Mouse (Mus musculus): ENCODE data around the gene Pik3c2g. TPM values are rescaled to one million over a fixed set of nuclear protein-coding genes. Genes with fewer than 3 reads are reported as not detected.

Gene Pik3c2g
- polyA plus RNA-seq, 1 experiment = not detected

DNA sequence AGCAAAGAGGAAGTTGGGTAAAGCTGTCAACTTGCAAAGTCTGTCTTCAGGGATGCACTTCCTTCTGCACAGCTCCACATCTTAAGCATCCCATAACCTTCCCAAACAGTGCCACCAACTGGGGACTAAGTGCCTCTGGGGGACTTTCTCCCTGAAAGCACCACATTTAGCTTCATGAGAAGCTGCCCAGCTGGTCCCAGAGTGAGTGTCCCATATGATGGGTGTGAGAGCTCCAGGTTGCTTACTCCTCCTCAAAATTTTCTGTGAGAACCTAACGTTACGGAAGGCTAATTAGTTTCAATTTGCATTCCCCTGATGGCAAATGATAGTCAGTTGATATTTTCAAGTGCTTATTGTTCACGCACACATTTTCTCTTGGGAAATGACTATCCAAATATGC lies 397.0 kb downstream of the Pik3c2g start:
- no peaks in the 10 kb centered on the region; the same call in 1 of the 2 replicates for H3K9me3 ChIP-seq (replicated peaks; ENCODE audit: control insufficient read depth, insufficient read depth, low read length, poor library complexity, severe bottlenecking)
- H3K4me1 ChIP-seq (ENCODE audit: control insufficient read depth, insufficient read depth, low read length) = no peaks in the 10 kb centered on the region
- TF ChIP-seq CTCF (IDR thresholded peaks at IDR 0.05; ENCODE audit: low read depth, low read length) = no peak
- TF ChIP-seq POLR2A (IDR thresholded peaks at IDR 0.05; ENCODE audit: insufficient read depth, low read length) = no peak
- TF ChIP-seq EP300 (IDR thresholded peaks at IDR 0.05; ENCODE audit: insufficient read depth, low read depth, low read length) = no peak
- no peaks in the 10 kb centered on the region for H3K36me3 ChIP-seq (ENCODE audit: control insufficient read depth, insufficient read depth, low read length, poor library complexity, severe bottlenecking)
- H3K4me3 ChIP-seq (ENCODE audit: low read depth, low read length) = no peak overlapping the region
- no peak overlapping the region for H3K9ac ChIP-seq (ENCODE audit: low read depth, poor library complexity, severe bottlenecking)
- H3K27me3 ChIP-seq (ENCODE audit: control insufficient read depth, insufficient read depth, low read length, poor library complexity, severe bottlenecking) = no peaks in the 10 kb centered on the region
- H3K27ac ChIP-seq (ENCODE audit: insufficient read depth, low read length) = no peak overlapping the region

DNA sequence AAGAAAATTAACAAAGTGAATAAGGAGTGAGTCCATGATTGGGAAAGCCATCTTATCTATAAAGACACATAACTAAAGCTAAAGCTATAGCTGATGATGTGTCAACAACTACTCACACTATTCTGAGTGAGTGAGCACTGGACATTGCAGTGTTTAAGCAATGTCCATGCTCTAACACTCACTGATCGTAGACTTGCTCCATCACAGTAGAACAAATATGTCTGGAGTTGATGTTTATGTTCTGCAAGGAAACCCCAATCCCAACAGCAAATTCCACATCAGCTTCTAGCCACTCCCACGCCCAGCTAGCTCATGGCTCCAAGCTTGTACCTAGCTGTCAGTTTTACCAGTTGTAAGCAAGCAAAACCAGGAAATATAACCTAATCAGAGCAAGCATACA lies 399.5 kb downstream of the Pik3c2g start:
- Histone ChIP-seq H3K27me3 (ENCODE audit: control insufficient read depth, insufficient read depth, low read length, poor library complexity, severe bottlenecking) (no peaks in the 10 kb centered on the region), H3K4me1 (ENCODE audit: control insufficient read depth, insufficient read depth, low read length) (no peaks in the 10 kb centered on the region), H3K9me3 (replicated peaks; ENCODE audit: control insufficient read depth, insufficient read depth, low read length, poor library complexity, severe bottlenecking) (no peaks in the 10 kb centered on the region), H3K9ac (ENCODE audit: low read depth, poor library complexity, severe bottlenecking) (no peak overlapping the region), H3K27ac (ENCODE audit: insufficient read depth, low read length) (no peak overlapping the region), H3K36me3 (ENCODE audit: control insufficient read depth, insufficient read depth, low read length, poor library complexity, severe bottlenecking) (no peaks in the 10 kb centered on the region), H3K4me3 (ENCODE audit: low read depth, low read length) (no peak overlapping the region)
- TF ChIP-seq CTCF (IDR thresholded peaks at IDR 0.05; ENCODE audit: low read depth, low read length) (no peak), EP300 (IDR thresholded peaks at IDR 0.05; ENCODE audit: insufficient read depth, low read depth, low read length) (no peak), POLR2A (IDR thresholded peaks at IDR 0.05; ENCODE audit: insufficient read depth, low read length) (no peak)

DNA sequence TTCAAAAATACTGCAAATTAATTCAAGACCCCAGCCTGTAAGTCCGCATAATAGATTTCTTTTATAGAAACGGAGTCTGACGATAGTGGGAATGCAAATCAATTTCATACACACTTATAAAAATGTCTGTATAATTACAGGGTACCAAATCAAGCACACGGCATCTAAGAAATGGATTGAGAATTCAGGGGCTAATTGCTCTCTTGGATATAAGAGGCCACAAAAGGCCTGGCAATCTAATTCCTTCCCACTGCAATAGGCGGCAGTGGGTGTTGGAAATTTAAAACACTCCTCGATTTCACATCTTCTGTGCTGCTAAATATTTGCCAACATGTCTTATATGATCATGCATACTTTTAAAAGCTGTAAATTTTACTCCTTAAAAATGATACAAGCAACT lies 402.1 kb downstream of the Pik3c2g start:
- no peaks in the 10 kb centered on the region for H3K4me1 ChIP-seq (ENCODE audit: control insufficient read depth, insufficient read depth, low read length)
- no peaks in the 10 kb centered on the region for H3K36me3 ChIP-seq (ENCODE audit: control insufficient read depth, insufficient read depth, low read length, poor library complexity, severe bottlenecking)
- H3K4me3 ChIP-seq (ENCODE audit: low read depth, low read length) = no peak overlapping the region
- no peak overlapping the region for H3K9ac ChIP-seq (ENCODE audit: low read depth, poor library complexity, severe bottlenecking)
- H3K27ac ChIP-seq (ENCODE audit: insufficient read depth, low read length) = no peak overlapping the region
- no peaks in the 10 kb centered on the region for H3K9me3 ChIP-seq (replicated peaks; ENCODE audit: control insufficient read depth, insufficient read depth, low read length, poor library complexity, severe bottlenecking)
- TF ChIP-seq POLR2A (IDR thresholded peaks at IDR 0.05; ENCODE audit: insufficient read depth, low read length) (no peak), EP300 (IDR thresholded peaks at IDR 0.05; ENCODE audit: insufficient read depth, low read depth, low read length) (no peak), CTCF (IDR thresholded peaks at IDR 0.05; ENCODE audit: low read depth, low read length) (no peak)
- H3K27me3 ChIP-seq (ENCODE audit: control insufficient read depth, insufficient read depth, low read length, poor library complexity, severe bottlenecking) = no peaks in the 10 kb centered on the region

DNA sequence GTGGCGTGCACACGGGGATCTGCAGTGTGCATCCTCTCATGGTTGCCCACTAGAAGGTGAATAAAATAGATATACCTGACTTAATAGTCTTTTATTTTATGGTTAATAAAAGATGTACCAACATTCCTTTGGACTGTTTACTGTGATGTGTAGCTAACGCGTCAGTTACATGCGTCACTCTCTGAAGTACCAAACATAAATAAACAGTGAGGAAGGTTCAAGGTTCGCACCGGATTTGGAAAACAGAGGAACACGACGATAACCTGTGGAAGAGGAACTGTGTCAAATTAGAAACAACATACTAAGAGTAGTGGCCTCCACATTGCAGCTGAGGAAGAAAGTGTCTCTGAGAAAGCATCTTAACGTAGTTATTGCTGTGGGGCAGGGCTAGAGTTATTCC lies 402.6 kb downstream of the Pik3c2g start:
- H3K9ac ChIP-seq (ENCODE audit: low read depth, poor library complexity, severe bottlenecking) = no peak overlapping the region
- no peak overlapping the region for H3K4me3 ChIP-seq (ENCODE audit: low read depth, low read length)
- H3K36me3 ChIP-seq (ENCODE audit: control insufficient read depth, insufficient read depth, low read length, poor library complexity, severe bottlenecking) = no peaks in the 10 kb centered on the region
- TF ChIP-seq CTCF (IDR thresholded peaks at IDR 0.05; ENCODE audit: low read depth, low read length) (no peak), POLR2A (IDR thresholded peaks at IDR 0.05; ENCODE audit: insufficient read depth, low read length) (no peak), EP300 (IDR thresholded peaks at IDR 0.05; ENCODE audit: insufficient read depth, low read depth, low read length) (no peak)
- no peak overlapping the region for H3K27ac ChIP-seq (ENCODE audit: insufficient read depth, low read length)
- no peaks in the 10 kb centered on the region for H3K9me3 ChIP-seq (replicated peaks; ENCODE audit: control insufficient read depth, insufficient read depth, low read length, poor library complexity, severe bottlenecking)
- H3K4me1 ChIP-seq (ENCODE audit: control insufficient read depth, insufficient read depth, low read length) = no peaks in the 10 kb centered on the region
- no peaks in the 10 kb centered on the region for H3K27me3 ChIP-seq (ENCODE audit: control insufficient read depth, insufficient read depth, low read length, poor library complexity, severe bottlenecking)

DNA sequence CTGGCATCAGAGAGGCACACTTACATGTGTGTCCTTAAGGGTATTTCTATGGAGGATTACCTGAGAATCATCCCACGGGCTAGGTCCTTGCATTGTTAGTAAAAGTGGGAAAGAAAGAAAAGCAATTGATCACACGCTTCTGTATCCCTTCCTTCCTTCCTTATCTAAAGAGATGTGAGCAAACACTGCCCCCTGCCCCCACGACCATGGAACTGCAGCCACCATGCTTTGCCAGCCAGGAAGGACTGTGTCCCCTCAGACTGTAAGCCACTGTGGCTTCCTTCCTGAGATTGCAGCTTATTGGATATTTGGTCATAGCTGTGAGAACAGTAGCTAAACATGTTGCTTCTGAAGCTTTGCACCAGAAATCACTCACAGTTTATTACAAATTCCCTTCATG lies 418.2 kb downstream of the Pik3c2g start:
- H3K27me3 ChIP-seq (ENCODE audit: control insufficient read depth, insufficient read depth, low read length, poor library complexity, severe bottlenecking) = no peaks in the 10 kb centered on the region
- H3K9me3 ChIP-seq (replicated peaks; ENCODE audit: control insufficient read depth, insufficient read depth, low read length, poor library complexity, severe bottlenecking) = no peaks in the 10 kb centered on the region
- H3K27ac ChIP-seq (ENCODE audit: insufficient read depth, low read length) = no peak overlapping the region
- no peak overlapping the region for H3K4me3 ChIP-seq (ENCODE audit: low read depth, low read length)
- H3K4me1 ChIP-seq (ENCODE audit: control insufficient read depth, insufficient read depth, low read length) = no peaks in the 10 kb centered on the region
- TF ChIP-seq POLR2A (IDR thresholded peaks at IDR 0.05; ENCODE audit: insufficient read depth, low read length) = no peak
- TF ChIP-seq EP300 (IDR thresholded peaks at IDR 0.05; ENCODE audit: insufficient read depth, low read depth, low read length) = no peak
- peak; percentile 55 for TF ChIP-seq CTCF (IDR thresholded peaks at IDR 0.05; ENCODE audit: low read depth, low read length)
- no peak overlapping the region for H3K9ac ChIP-seq (ENCODE audit: low read depth, poor library complexity, severe bottlenecking)
- no peaks in the 10 kb centered on the region for H3K36me3 ChIP-seq (ENCODE audit: control insufficient read depth, insufficient read depth, low read length, poor library complexity, severe bottlenecking)

Other genes with a start within 250 kb of the Pik3c2g start
- not detected in 2 replicates for gene Rergl, start 85.2 kb upstream of the Pik3c2g start, polyA plus RNA-seq (2011; ENCODE audit: insufficient read depth, insufficient read length, low read depth, missing spikeins)